Mouse (Mus musculus): ENCODE measurements around the gene Tmem132a.

Gene Tmem132a

GRCm38 (mm10) chr19:10869886-10870527, at the start of gene Tmem132a:
TSS of gene Tmem132a (minus strand) at chr19:10869940.
- peak; percentile 7 for DNase-seq (ENCODE audit: low read depth)

- no peak for DNase-seq (ENCODE audit: low read depth)
These were observed 48.7 kb upstream of the Tmem132a start for GRCm38 (mm10) chr19:10918321-10918991.

- DNase-seq (ENCODE audit: low read depth): no peak
These were observed 46.8 kb upstream of the Tmem132a start for GRCm38 (mm10) chr19:10916506-10916905.

- DNase-seq (ENCODE audit: low read depth): no peak
These were observed 45.1 kb upstream of the Tmem132a start for GRCm38 (mm10) chr19:10914870-10915269.

- DNase-seq (ENCODE audit: low read depth): no peak
These were observed 44.6 kb upstream of the Tmem132a start for GRCm38 (mm10) chr19:10914291-10914690.

GRCm38 (mm10) chr19:10909087-10909721, 39.5 kb upstream of the Tmem132a start:
- DNase-seq (ENCODE audit: low read depth): no peak

- DNase-seq (ENCODE audit: low read depth): peak; percentile 63
These were observed 38.2 kb upstream of the Tmem132a start for GRCm38 (mm10) chr19:10907891-10908290.

- no peak for DNase-seq (ENCODE audit: low read depth)
These were observed 35.9 kb upstream of the Tmem132a start for GRCm38 (mm10) chr19:10905728-10906000.

GRCm38 (mm10) chr19:10904927-10905727, 35.4 kb upstream of the Tmem132a start:
- no peak for DNase-seq (ENCODE audit: low read depth)

GRCm38 (mm10) chr19:10904512-10904911, 34.8 kb upstream of the Tmem132a start:
- no peak for DNase-seq (ENCODE audit: low read depth)

- DNase-seq (ENCODE audit: low read depth): no peak
These were observed 31.3 kb upstream of the Tmem132a start for GRCm38 (mm10) chr19:10901046-10901445.

- no peak for DNase-seq (ENCODE audit: low read depth)
These were observed 30.6 kb upstream of the Tmem132a start for GRCm38 (mm10) chr19:10900315-10900714.

GRCm38 (mm10) chr19:10897491-10897890, 27.8 kb upstream of the Tmem132a start:
- no peak for DNase-seq (ENCODE audit: low read depth)

- no peak for DNase-seq (ENCODE audit: low read depth)
These were observed 27.1 kb upstream of the Tmem132a start for GRCm38 (mm10) chr19:10896849-10897248.

- DNase-seq (ENCODE audit: low read depth): no peak
These were observed 26.0 kb upstream of the Tmem132a start for GRCm38 (mm10) chr19:10895708-10896107.

GRCm38 (mm10) chr19:10895016-10895528, 25.3 kb upstream of the Tmem132a start, which contains the start of gene Prpf19:
TSS of gene Prpf19 (plus strand) at chr19:10895231.
- peak; percentile 97 for DNase-seq (ENCODE audit: low read depth)

- no peak for DNase-seq (ENCODE audit: low read depth)
These were observed 22.5 kb upstream of the Tmem132a start for GRCm38 (mm10) chr19:10892201-10892600.

- DNase-seq (ENCODE audit: low read depth): peak; percentile 95
These were observed 11.8 kb upstream of the Tmem132a start, which contains the start of gene Tmem109 for GRCm38 (mm10) chr19:10881426-10882154. TSS of gene Tmem109 (minus strand) at chr19:10882001.

GRCm38 (mm10) chr19:10880975-10881425, 11.3 kb upstream of the Tmem132a start:
- no peak for DNase-seq (ENCODE audit: low read depth)

GRCm38 (mm10) chr19:10880085-10880974, 10.6 kb upstream of the Tmem132a start:
- peak; percentile 82 for DNase-seq (ENCODE audit: low read depth)

All from naive thymus-derived CD4-positive, alpha-beta T cell, adult 2 months (primary cell).